Comparison of ENCODE assay signal across 20 mouse cellular contexts in the genomic region with DNA sequence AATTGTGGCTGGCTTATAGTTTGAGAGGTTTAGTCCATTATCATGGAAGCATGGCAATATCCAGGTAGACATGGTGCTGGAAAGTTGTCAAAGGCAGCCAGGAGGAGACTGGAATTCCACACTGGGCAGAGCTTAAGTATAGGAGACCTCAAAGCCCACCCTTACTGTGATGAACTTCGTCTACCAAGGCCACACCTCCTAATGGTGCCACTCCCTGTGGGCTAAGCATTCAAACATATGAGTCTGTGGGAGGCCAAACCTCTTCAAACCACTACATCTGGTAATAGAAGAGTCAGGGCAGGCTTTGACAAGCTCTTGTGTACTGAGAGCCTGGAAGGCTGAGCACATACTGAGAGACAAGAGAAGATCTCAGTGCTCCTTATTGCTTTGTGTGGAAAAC.
A peak's percentile ranks its signal among the peaks of the same experiment; 100 is the strongest.
DNase-seq lines count a peak whose midpoint lies in the region; ATAC-seq lines count a peak whose summit lies in the region.
"Had no signal": no experiment of that assay in that cellular context is flagged by ENCODE, and none has a peak within 500 bp of the region (broad histone marks: within the 10 kb centered on the region; RNA-seq: fewer than 3 reads in every experiment).

No protein-coding gene starts in this region.

- H3K4me2 ChIP-seq in forebrain, embryonic 15.5 days (replicated peaks), result no peak overlapping the region
- no peak overlapping the region for H3K4me2 ChIP-seq in forebrain, embryonic 11.5 days (ENCODE audit: low read depth, low read length, severe bottlenecking)
- H3K4me2 ChIP-seq in midbrain, embryonic 14.5 days (ENCODE audit: low read length), result no peak overlapping the region
- no peak overlapping the region for H3K4me2 ChIP-seq in midbrain, embryonic 15.5 days
- no peak overlapping the region for H3K4me2 ChIP-seq in embryonic facial prominence, embryonic 15.5 days (replicated peaks)
- H3K4me2 ChIP-seq in limb, embryonic 15.5 days, result no peak overlapping the region
- H3K4me2 ChIP-seq in heart, embryonic 12.5 days, result no peak overlapping the region
- H3K4me2 ChIP-seq: forebrain, embryonic 12.5 days; heart, embryonic 11.5 days; hindbrain, embryonic 15.5 days had no signal

- DNase-seq in forebrain, embryonic 11.5 days (ENCODE audit: low spot score), result no peak
- DNase-seq in midbrain, embryonic 14.5 days, result no peak
- no peak for DNase-seq in gastrocnemius, postnatal 36 days
- DNase-seq: adrenal gland, postnatal 10 days; cerebellum, adult 11-12 months; cerebellum, adult 9-11 months; cerebellum, postnatal 36 days; gastrocnemius, postnatal 10 days; heart, adult 2 months had no signal

- H3K27ac ChIP-seq in forebrain, embryonic 15.5 days (replicated peaks), result peak overlapping the region; percentile 37; the same call in 1 of the 2 replicates
- H3K27ac ChIP-seq in forebrain, embryonic 11.5 days (ENCODE audit: low read depth, low read length), result no peak overlapping the region
- H3K27ac ChIP-seq in midbrain, embryonic 14.5 days (replicated peaks; ENCODE audit: low read depth, low read length), result no peak overlapping the region
- no peak overlapping the region for H3K27ac ChIP-seq in midbrain, embryonic 15.5 days
- H3K27ac ChIP-seq in embryonic facial prominence, embryonic 15.5 days (replicated peaks), result peak overlapping the region; percentile 74
- H3K27ac ChIP-seq in limb, embryonic 15.5 days, result peak overlapping the region; percentile 38
- H3K27ac ChIP-seq in heart, embryonic 12.5 days (ENCODE audit: poor library complexity, severe bottlenecking), result no peak overlapping the region
- H3K27ac ChIP-seq: forebrain, embryonic 12.5 days; heart, adult 2 months; hindbrain, embryonic 10.5 days; hindbrain, embryonic 15.5 days had no signal

- H3K27me3 ChIP-seq in forebrain, embryonic 15.5 days, result no peaks in the 10 kb centered on the region
- no peaks in the 10 kb centered on the region for H3K27me3 ChIP-seq in forebrain, embryonic 11.5 days (ENCODE audit: control insufficient read depth, insufficient read depth, low read length)
- H3K27me3 ChIP-seq in midbrain, embryonic 14.5 days (ENCODE audit: control insufficient read depth, insufficient read depth, low read length), result no peaks in the 10 kb centered on the region
- H3K27me3 ChIP-seq in midbrain, embryonic 15.5 days (replicated peaks), result no peaks in the 10 kb centered on the region
- H3K27me3 ChIP-seq in embryonic facial prominence, embryonic 15.5 days, result no peaks in the 10 kb centered on the region
- no peaks in the 10 kb centered on the region for H3K27me3 ChIP-seq in limb, embryonic 15.5 days
- no peaks in the 10 kb centered on the region for H3K27me3 ChIP-seq in heart, embryonic 12.5 days (replicated peaks)
- H3K27me3 ChIP-seq: forebrain, embryonic 12.5 days; hindbrain, embryonic 15.5 days had no signal

- H3K9ac ChIP-seq in forebrain, embryonic 15.5 days (replicated peaks), result no peak overlapping the region
- no peak overlapping the region for H3K9ac ChIP-seq in forebrain, embryonic 11.5 days (ENCODE audit: low read length)
- H3K9ac ChIP-seq in midbrain, embryonic 14.5 days (replicated peaks; ENCODE audit: low read length), result no peak overlapping the region
- H3K9ac ChIP-seq in midbrain, embryonic 15.5 days, result no peak overlapping the region
- H3K9ac ChIP-seq in embryonic facial prominence, embryonic 15.5 days, result no peak overlapping the region
- H3K9ac ChIP-seq in limb, embryonic 15.5 days, result no peak overlapping the region
- no peak overlapping the region for H3K9ac ChIP-seq in heart, embryonic 12.5 days
- H3K9ac ChIP-seq: forebrain, embryonic 12.5 days; hindbrain, embryonic 15.5 days had no signal

- WGBS in forebrain, embryonic 15.5 days, result 59% methylated on average over 1 of the region's 1 CpGs
- 69% methylated on average over 1 of the region's 1 CpGs for WGBS in forebrain, embryonic 11.5 days
- 54% methylated on average over 1 of the region's 1 CpGs for WGBS in midbrain, embryonic 14.5 days
- WGBS in midbrain, embryonic 15.5 days, result 51% methylated on average over 1 of the region's 1 CpGs
- 13% methylated on average over 1 of the region's 1 CpGs for WGBS in embryonic facial prominence, embryonic 15.5 days
- 25% methylated on average over 1 of the region's 1 CpGs for WGBS in limb, embryonic 15.5 days
- WGBS in heart, embryonic 12.5 days, result 50% methylated on average over 1 of the region's 1 CpGs

- 0 out of 2 replicates have a peak, but pooled peaks have one; percentile 19 for ATAC-seq in forebrain, embryonic 15.5 days (replicated peaks)
- ATAC-seq in forebrain, embryonic 11.5 days (replicated peaks; ENCODE audit: low FRiP score), result no peak
- 0 out of 2 replicates have a peak, but pooled peaks have one; percentile 40 for ATAC-seq in midbrain, embryonic 14.5 days (ENCODE audit: low FRiP score, low TSS enrichment)
- no peak for ATAC-seq in midbrain, embryonic 15.5 days (replicated peaks)
- ATAC-seq in embryonic facial prominence, embryonic 15.5 days (ENCODE audit: insufficient number of reproducible peaks, low FRiP score, low TSS enrichment, low read depth), result no peak
- peak; percentile 71 for ATAC-seq in limb, embryonic 15.5 days (ENCODE audit: insufficient number of reproducible peaks, low FRiP score, low TSS enrichment, low read depth)
- no peak for ATAC-seq in heart, embryonic 12.5 days (ENCODE audit: insufficient number of reproducible peaks, low FRiP score)
- ATAC-seq: intestine, embryonic 16.5 days had no signal

- no peaks in the 10 kb centered on the region for H3K36me3 ChIP-seq in forebrain, embryonic 15.5 days
- no peaks in the 10 kb centered on the region for H3K36me3 ChIP-seq in forebrain, embryonic 11.5 days (ENCODE audit: control insufficient read depth, insufficient read depth, low read length)
- no peaks in the 10 kb centered on the region for H3K36me3 ChIP-seq in midbrain, embryonic 14.5 days (ENCODE audit: control insufficient read depth, insufficient read depth, low read length)
- H3K36me3 ChIP-seq in midbrain, embryonic 15.5 days (replicated peaks), result no peaks in the 10 kb centered on the region
- H3K36me3 ChIP-seq in embryonic facial prominence, embryonic 15.5 days, result no peaks in the 10 kb centered on the region
- no peaks in the 10 kb centered on the region for H3K36me3 ChIP-seq in limb, embryonic 15.5 days
- H3K36me3 ChIP-seq in heart, embryonic 12.5 days, result no peaks in the 10 kb centered on the region
- H3K36me3 ChIP-seq: forebrain, embryonic 12.5 days; hindbrain, embryonic 10.5 days; hindbrain, embryonic 15.5 days had no signal

- no peaks in the 10 kb centered on the region for H3K9me3 ChIP-seq in forebrain, embryonic 15.5 days
- H3K9me3 ChIP-seq in forebrain, embryonic 11.5 days (ENCODE audit: control insufficient read depth, low read length), result no peaks in the 10 kb centered on the region
- no peaks in the 10 kb centered on the region for H3K9me3 ChIP-seq in midbrain, embryonic 14.5 days (ENCODE audit: control insufficient read depth, low read length)
- no peaks in the 10 kb centered on the region for H3K9me3 ChIP-seq in midbrain, embryonic 15.5 days
- H3K9me3 ChIP-seq in embryonic facial prominence, embryonic 15.5 days (replicated peaks), result no peaks in the 10 kb centered on the region
- no peaks in the 10 kb centered on the region for H3K9me3 ChIP-seq in limb, embryonic 15.5 days
- H3K9me3 ChIP-seq in heart, embryonic 12.5 days (replicated peaks), result no peaks in the 10 kb centered on the region
- H3K9me3 ChIP-seq: forebrain, embryonic 12.5 days; hindbrain, embryonic 10.5 days; hindbrain, embryonic 15.5 days had no signal

- no peaks in the 10 kb centered on the region for H3K4me1 ChIP-seq in forebrain, embryonic 15.5 days
- H3K4me1 ChIP-seq in forebrain, embryonic 11.5 days (replicated peaks; ENCODE audit: control insufficient read depth, insufficient read depth, low read length), result no peaks in the 10 kb centered on the region
- no peaks in the 10 kb centered on the region for H3K4me1 ChIP-seq in midbrain, embryonic 14.5 days (ENCODE audit: control insufficient read depth, insufficient read depth, low read length)
- H3K4me1 ChIP-seq in midbrain, embryonic 15.5 days, result no peaks in the 10 kb centered on the region
- H3K4me1 ChIP-seq in embryonic facial prominence, embryonic 15.5 days, result peaks cover 9% of the 10 kb centered on the region; the same call in 1 of the 2 replicates
- H3K4me1 ChIP-seq in limb, embryonic 15.5 days, result 0 out of 2 replicates have a peak, but pooled peaks cover 6% of the 10 kb centered on the region
- H3K4me1 ChIP-seq in heart, embryonic 12.5 days (replicated peaks), result 0 out of 2 replicates have a peak, but pooled peaks cover 5% of the 10 kb centered on the region
- H3K4me1 ChIP-seq: forebrain, embryonic 12.5 days; hindbrain, embryonic 10.5 days; hindbrain, embryonic 15.5 days had no signal

- intact Hi-C loops in gastrocnemius, postnatal 36 days (cut with DNase I), result no loop called here

- H3K4me3 ChIP-seq in forebrain, embryonic 15.5 days, result no peak overlapping the region
- H3K4me3 ChIP-seq in forebrain, embryonic 11.5 days (ENCODE audit: low read depth, low read length), result no peak overlapping the region
- H3K4me3 ChIP-seq in midbrain, embryonic 14.5 days (replicated peaks; ENCODE audit: low read depth, low read length), result no peak overlapping the region
- no peak overlapping the region for H3K4me3 ChIP-seq in midbrain, embryonic 15.5 days
- no peak overlapping the region for H3K4me3 ChIP-seq in embryonic facial prominence, embryonic 15.5 days (replicated peaks)
- no peak overlapping the region for H3K4me3 ChIP-seq in limb, embryonic 15.5 days
- H3K4me3 ChIP-seq in heart, embryonic 12.5 days, result no peak overlapping the region
- H3K4me3 ChIP-seq: erythroblast, embryonic 14.5 days; forebrain, embryonic 12.5 days; heart, adult 2 months; hindbrain, embryonic 10.5 days; hindbrain, embryonic 15.5 days had no signal

Comparison
In these comparisons a context has a peak if more than half of its experiments do, and no peak if none do; other contexts are left out.
1. ATAC-seq: peak in forebrain, embryonic 15.5 days (single experiment), midbrain, embryonic 14.5 days (single experiment) and limb, embryonic 15.5 days (single experiment); none in forebrain, embryonic 11.5 days (single experiment), midbrain, embryonic 15.5 days (single experiment), embryonic facial prominence, embryonic 15.5 days (single experiment) and heart, embryonic 12.5 days (single experiment).
2. H3K27ac ChIP-seq: peak in forebrain, embryonic 15.5 days (single experiment), embryonic facial prominence, embryonic 15.5 days (single experiment) and limb, embryonic 15.5 days (single experiment); none in forebrain, embryonic 11.5 days (single experiment), midbrain, embryonic 14.5 days (single experiment), midbrain, embryonic 15.5 days (single experiment) and heart, embryonic 12.5 days (single experiment).